Mouse (Mus musculus) MEL (cell line): ENCODE data around the gene Tmem169. TPM values are rescaled to one million over a fixed set of nuclear protein-coding genes. Genes with fewer than 3 reads are reported as not detected.

Source experiments
- DNase-seq: peaks from one replicate; pipeline ENCODE4 v3.0.0; 2011; ENCODE audit warnings: low read depth, low spot score
- H3K27ac ChIP-seq: 2 replicates; pipeline ENCODE4 v1.5.1; 2012; ENCODE audit warnings: low read depth, mild to moderate bottlenecking, control low read depth, low read length, moderate library complexity; ENCODE audit not compliant: control insufficient read depth
- H3K27me3 ChIP-seq, 2 experiments: fragments of 150-350 bp in 1 of 2; sonication (generic) in 1 of 2; 2 replicates each; pipeline ENCODE4 v1.6.1; 2012; ENCODE audit warnings: low read length in 2 of 2, mild to moderate bottlenecking in 2 of 2, improper control_type of control experiment in 1 of 2, moderate library complexity in 1 of 2; ENCODE audit not compliant: insufficient read depth in 2 of 2, control insufficient read depth in 1 of 2
- H3K36me3 ChIP-seq, 2 experiments: 2 replicates each; pipeline ENCODE4 v1.6.1; 2012 to 2014; ENCODE audit warnings: low read length in 2 of 2, improper control_type of control experiment in 1 of 2, inconsistent platforms in 1 of 2, mild to moderate bottlenecking in 1 of 2; ENCODE audit not compliant: insufficient read depth in 2 of 2, control insufficient read depth in 1 of 2
- H3K4me1 ChIP-seq, 2 experiments: fragments of 150-350 bp in 1 of 2; sonication (generic) in 1 of 2; 2 replicates each; pipeline ENCODE4 v1.6.1; 2012; ENCODE audit warnings: low read length in 2 of 2, improper control_type of control experiment in 1 of 2, mild to moderate bottlenecking in 1 of 2; ENCODE audit not compliant: insufficient read depth in 2 of 2, control insufficient read depth in 1 of 2
- H3K4me3 ChIP-seq, 2 experiments: fragments of 150-350 bp in 1 of 2; sonication (generic) in 1 of 2; 2 replicates each; pipeline ENCODE4 v1.5.1; 2012; ENCODE audit warnings: low read depth in 2 of 2, low read length in 2 of 2, mild to moderate bottlenecking in 2 of 2, moderate library complexity in 2 of 2, control low read depth in 1 of 2, improper control_type of control experiment in 1 of 2; ENCODE audit not compliant: control insufficient read depth in 1 of 2, insufficient read depth in 1 of 2
- H3K79me2 ChIP-seq: 2 replicates; pipeline ENCODE4 v1.6.1; 2012; ENCODE audit warnings: mild to moderate bottlenecking, low read length, moderate library complexity; ENCODE audit not compliant: control insufficient read depth, poor library complexity, insufficient read depth
- H3K9ac ChIP-seq: 2 replicates; pipeline ENCODE4 v1.6.1; 2012; ENCODE audit warnings: low read depth, mild to moderate bottlenecking, control low read depth, low read length, moderate library complexity; ENCODE audit not compliant: control insufficient read depth, poor library complexity, severe bottlenecking
- H3K9me3 ChIP-seq: fragments of 150-350 bp; sonication (generic); replicated peaks from 2 replicates; pipeline ENCODE4 v1.6.1; 2012; ENCODE audit warnings: mild to moderate bottlenecking, low read length, improper control_type of control experiment, moderate library complexity; ENCODE audit not compliant: insufficient read depth
- BHLHE40 ChIP-seq: IDR thresholded peaks from 2 replicates; pipeline ENCODE4 v1.6.1; 2012; ENCODE audit warnings: low read depth, mild to moderate bottlenecking, inconsistent platforms, low read length, improper control_type of control experiment, borderline replicate concordance
- CHD1 ChIP-seq: IDR thresholded peaks from 2 replicates; pipeline ENCODE4 v1.6.1; 2012; ENCODE audit warnings: low read depth, mild to moderate bottlenecking, inconsistent platforms, low read length, improper control_type of control experiment
- CTCF ChIP-seq, 3 experiments: IDR thresholded peaks in 2 of 3; conservative IDR thresholded peaks in 1 of 3; 2 replicates each; pipeline ENCODE4 v1.5.1; 2011 to 2012; ENCODE audit warnings: low read length in 3 of 3, low read depth in 2 of 3, mild to moderate bottlenecking in 2 of 3, improper control_type of control experiment in 1 of 3, inconsistent platforms in 1 of 3, mixed read lengths in 1 of 3, moderate library complexity in 1 of 3; ENCODE audit not compliant: control insufficient read depth in 1 of 3, insufficient read depth in 1 of 3, poor library complexity in 1 of 3, severe bottlenecking in 1 of 3
- E2F4 ChIP-seq: IDR thresholded peaks from 2 replicates; pipeline ENCODE4 v1.6.1; 2011; ENCODE audit warnings: low read depth, low read length, improper control_type of control experiment, borderline replicate concordance
- EP300 ChIP-seq, 2 experiments: IDR thresholded peaks; 2 replicates each; pipeline ENCODE4 v1.6.1; 2011; ENCODE audit warnings: improper control_type of control experiment in 2 of 2, low read length in 2 of 2, low read depth in 1 of 2, mild to moderate bottlenecking in 1 of 2
- GATA1 ChIP-seq: IDR thresholded peaks from 2 replicates; pipeline ENCODE4 v1.6.1; 2011; ENCODE audit warnings: low read depth, low read length, improper control_type of control experiment
- JUND ChIP-seq: IDR thresholded peaks from 2 replicates; pipeline ENCODE4 v1.6.1; 2011; ENCODE audit warnings: low read depth, mild to moderate bottlenecking, improper control_type of control experiment, low read length
- KAT2A ChIP-seq: conservative IDR thresholded peaks from 2 replicates; pipeline ENCODE4 v1.6.1; 2012; ENCODE audit warnings: low read depth, low read length, improper control_type of control experiment, inconsistent platforms
- MAFK ChIP-seq: IDR thresholded peaks from 2 replicates; pipeline ENCODE4 v1.6.1; 2011; ENCODE audit warnings: low read depth, mild to moderate bottlenecking, low read length, improper control_type of control experiment, borderline replicate concordance
- MAX ChIP-seq: IDR thresholded peaks from 2 replicates; pipeline ENCODE4 v1.6.1; 2011; ENCODE audit warnings: low read length, improper control_type of control experiment
- MAZ ChIP-seq: IDR thresholded peaks from 2 replicates; pipeline ENCODE4 v1.6.1; 2012; ENCODE audit warnings: low read depth, mild to moderate bottlenecking, inconsistent platforms, low read length, improper control_type of control experiment
- MEF2A ChIP-seq: IDR thresholded peaks from 2 replicates; pipeline ENCODE4 v1.6.1; 2014; ENCODE audit warnings: low read depth, mild to moderate bottlenecking, inconsistent platforms, low read length, improper control_type of control experiment; ENCODE audit not compliant: poor library complexity, insufficient replicate concordance, severe bottlenecking; ENCODE audit errors: extremely low read depth
- MYB ChIP-seq: IDR thresholded peaks from 2 replicates; pipeline ENCODE4 v1.6.1; 2011; ENCODE audit warnings: mild to moderate bottlenecking, low read depth, low read length, improper control_type of control experiment
- MYC ChIP-seq: IDR thresholded peaks from 2 replicates; pipeline ENCODE4 v1.6.1; 2011; ENCODE audit warnings: low read depth, mild to moderate bottlenecking, low read length, improper control_type of control experiment, moderate library complexity
- NRF1 ChIP-seq: IDR thresholded peaks from 2 replicates; pipeline ENCODE4 v1.6.1; 2014; ENCODE audit warnings: low read depth, mild to moderate bottlenecking, inconsistent platforms, low read length, improper control_type of control experiment, moderate library complexity; ENCODE audit not compliant: poor library complexity, insufficient read depth, severe bottlenecking
- RAD21 ChIP-seq: IDR thresholded peaks from 2 replicates; pipeline ENCODE4 v1.6.1; 2011; ENCODE audit warnings: mild to moderate bottlenecking, low read depth, low read length, improper control_type of control experiment
- RCOR1 ChIP-seq: IDR thresholded peaks from 2 replicates; pipeline ENCODE4 v1.6.1; 2012; ENCODE audit warnings: low read depth, mild to moderate bottlenecking, inconsistent platforms, low read length, improper control_type of control experiment
- SIN3A ChIP-seq: IDR thresholded peaks from 2 replicates; pipeline ENCODE4 v1.6.1; 2012; ENCODE audit warnings: low read length, improper control_type of control experiment, inconsistent platforms
- SMC3 ChIP-seq: IDR thresholded peaks from 2 replicates; pipeline ENCODE4 v1.6.1; 2011; ENCODE audit warnings: low read depth, low read length, improper control_type of control experiment
- TBP ChIP-seq: IDR thresholded peaks from 2 replicates; pipeline ENCODE4 v1.8.0; 2011; ENCODE audit warnings: low read depth, low read length, improper control_type of control experiment
- TCF12 ChIP-seq: IDR thresholded peaks from 2 replicates; pipeline ENCODE4 v1.6.1; 2014; ENCODE audit warnings: low read depth, mild to moderate bottlenecking, inconsistent platforms, low read length, improper control_type of control experiment, moderate library complexity
- USF1 ChIP-seq: IDR thresholded peaks from 2 replicates; pipeline ENCODE4 v1.6.1; 2014; ENCODE audit warnings: low read depth, mild to moderate bottlenecking, inconsistent platforms, low read length, improper control_type of control experiment, moderate library complexity
- ZC3H11A ChIP-seq: IDR thresholded peaks from 2 replicates; pipeline ENCODE4 v1.6.1; 2012; ENCODE audit warnings: low read depth, mild to moderate bottlenecking, inconsistent platforms, low read length, improper control_type of control experiment
- ZKSCAN1 ChIP-seq: IDR thresholded peaks from 2 replicates; pipeline ENCODE4 v1.6.1; 2012; ENCODE audit warnings: low read depth, mild to moderate bottlenecking, inconsistent platforms, low read length, improper control_type of control experiment, moderate library complexity
- ZMIZ1 ChIP-seq: IDR thresholded peaks from 2 replicates; pipeline ENCODE4 v1.6.1; 2012; ENCODE audit warnings: low read depth, mild to moderate bottlenecking, inconsistent platforms, low read length, improper control_type of control experiment, moderate library complexity
- ZNF384 ChIP-seq: IDR thresholded peaks from 2 replicates; pipeline ENCODE4 v1.6.1; 2012; ENCODE audit warnings: low read depth, mild to moderate bottlenecking, inconsistent platforms, low read length, improper control_type of control experiment
- polyA plus RNA-seq, 2 experiments: library from polyadenylated mRNA; stranded (reverse) in 1 of 2; unstranded in 1 of 2; fragments of >175 nt in 1 of 2; fragments of >200 nt in 1 of 2; gene quantifications; 2 replicates each; pipeline versions ENCODE4 v1.2.1 to v1.2.4; 2012; ENCODE audit warnings: low replicate concordance in 2 of 2, low read depth in 1 of 2; ENCODE audit not compliant: insufficient read length in 2 of 2, insufficient read depth in 1 of 2, missing spikeins in 1 of 2
- total RNA-seq: library from RNA; depleted of rRNA; stranded (reverse); fragments of 300-350 nt; gene quantifications from 2 replicates; pipeline ENCODE4 v1.2.3, GENCODE M21; 2012

Gene Tmem169
- total and polyA plus RNA-seq, 3 experiments = 0.06 TPM; not detected in 2

DNA sequence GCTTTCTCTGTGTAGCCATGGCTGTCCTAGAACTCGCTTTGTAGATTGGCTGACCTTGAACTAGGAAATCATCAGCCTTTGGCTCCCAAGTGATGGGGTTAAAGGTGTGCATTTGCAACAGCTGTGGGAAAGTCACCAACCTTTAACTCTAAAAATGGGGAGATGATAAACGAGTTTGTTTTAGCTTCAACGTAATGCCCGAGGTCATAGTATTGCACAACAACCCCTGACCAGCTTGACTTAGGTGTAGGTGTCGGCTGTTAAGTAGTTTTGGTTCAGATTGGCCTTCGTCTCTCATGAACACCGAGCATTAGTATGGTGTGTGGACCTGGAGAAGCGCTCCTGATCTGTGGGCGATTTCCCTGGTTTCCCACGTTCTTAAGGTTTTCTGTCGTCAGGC lies 50.6 kb downstream of the Tmem169 start:
- Histone ChIP-seq H3K27ac (no peak overlapping the region), H3K79me2 (no peaks in the 10 kb centered on the region), H3K9ac (no peak overlapping the region), H3K27me3 (no peaks in the 10 kb centered on the region), H3K9me3 (no peaks in the 10 kb centered on the region), H3K36me3 (no peaks in the 10 kb centered on the region; a peak in 1 of 4 replicates), H3K4me3 (no peak overlapping the region), H3K4me1 (no peaks in the 10 kb centered on the region)
- no peak for DNase-seq
- TF ChIP-seq USF1 (no peak), JUND (no peak), CTCF (IDR thresholded peaks at IDR 0.05 in 2 of 3, conservative IDR thresholded peaks at IDR 0.05 in 1 of 3; ENCODE audit: control insufficient read depth in 1 of 3, insufficient read depth in 1 of 3, low read depth in 2 of 3, low read length in 3 of 3, poor library complexity in 1 of 3, severe bottlenecking in 1 of 3) (no peak), MAFK (no peak), MYB (no peak), ZKSCAN1 (no peak), KAT2A (no peak), ZMIZ1 (no peak), SIN3A (no peak), ZNF384 (no peak), GATA1 (no peak), TBP (no peak), EP300 (IDR thresholded peaks at IDR 0.05; ENCODE audit: low read depth in 1 of 2, low read length in 2 of 2) (no peak), NRF1 (no peak), MAX (no peak), RAD21 (no peak), ZC3H11A (no peak)

GRCm38 (mm10) chr1:72336780-72337179 lies 52.6 kb downstream of the Tmem169 start:
- Histone ChIP-seq H3K4me1 (no peaks in the 10 kb centered on the region), H3K4me3 (no peak overlapping the region), H3K36me3 (peaks cover 0 to 4% of the 10 kb centered on the region in 2 experiments; a peak in 2 of 4 replicates), H3K27ac (no peak overlapping the region), H3K79me2 (no peaks in the 10 kb centered on the region), H3K9ac (no peak overlapping the region), H3K27me3 (no peaks in the 10 kb centered on the region), H3K9me3 (no peaks in the 10 kb centered on the region)
- no peak for DNase-seq
- TF ChIP-seq EP300 (IDR thresholded peaks at IDR 0.05; ENCODE audit: low read depth in 1 of 2, low read length in 2 of 2) (no peak), USF1 (no peak), SMC3 (no peak), RCOR1 (no peak), ZMIZ1 (no peak), MYB (no peak), MAZ (no peak), CTCF (IDR thresholded peaks at IDR 0.05 in 2 of 3, conservative IDR thresholded peaks at IDR 0.05 in 1 of 3; ENCODE audit: control insufficient read depth in 1 of 3, insufficient read depth in 1 of 3, low read depth in 2 of 3, low read length in 3 of 3, poor library complexity in 1 of 3, severe bottlenecking in 1 of 3) (no peak), ZKSCAN1 (no peak), CHD1 (no peak), BHLHE40 (no peak), E2F4 (no peak), TCF12 (no peak), MYC (no peak), MEF2A (no peak)
